Mouse (Mus musculus): Measurements from ENCODE around the gene Gm10318. TPM values are rescaled to one million over a fixed set of nuclear protein-coding genes. Genes with fewer than 3 reads are reported as not detected.

Gene Gm10318
- not detected for total RNA-seq (2022)

- no peak for DNase-seq (ENCODE audit: low spot score in 2 of 2)
These were observed at the start of gene Gm10318 for GRCm38 (mm10) chr10:77852559-77852958. Gm10318 (plus strand) TSS chr10:77852859.

- DNase-seq (ENCODE audit: low spot score in 2 of 2), result no peak
These were observed 48.6 kb upstream of the Gm10318 start for GRCm38 (mm10) chr10:77804095-77804494.

- DNase-seq (ENCODE audit: low spot score in 2 of 2), result no peak
These were observed 40.9 kb upstream of the Gm10318 start, which contains the start of gene Gm9507 for GRCm38 (mm10) chr10:77811743-77812142. Gm9507 (minus strand) TSS chr10:77811843.

- DNase-seq (ENCODE audit: low spot score in 2 of 2), result no peak
These were observed 38.3 kb upstream of the Gm10318 start, which contains the start of gene Gm2696 for GRCm38 (mm10) chr10:77814382-77814781. Gm2696 (plus strand) TSS chr10:77814682.

GRCm38 (mm10) chr10:77815514-77815913 is 37.1 kb upstream of the Gm10318 start:
- no peak for DNase-seq (ENCODE audit: low spot score in 2 of 2)

- no peak for DNase-seq (ENCODE audit: low spot score in 2 of 2)
These were observed 34.1 kb upstream of the Gm10318 start for GRCm38 (mm10) chr10:77818523-77818922.

- no peak for DNase-seq (ENCODE audit: low spot score in 2 of 2)
These were observed 33.5 kb upstream of the Gm10318 start for GRCm38 (mm10) chr10:77819203-77819602.

GRCm38 (mm10) chr10:77826951-77827350 is 25.7 kb upstream of the Gm10318 start, which contains the start of gene Krtap10-4:
Krtap10-4 (minus strand) TSS chr10:77827095.
- DNase-seq (ENCODE audit: low spot score in 2 of 2), result no peak

- no peak for DNase-seq (ENCODE audit: low spot score in 2 of 2)
These were observed 17.0 kb upstream of the Gm10318 start, which contains the start of gene Krtap10-10 for GRCm38 (mm10) chr10:77835647-77836046. Krtap10-10 (plus strand) TSS chr10:77835947.

- no peak for DNase-seq (ENCODE audit: low spot score in 2 of 2)
These were observed 13.7 kb upstream of the Gm10318 start for GRCm38 (mm10) chr10:77839006-77839405.

- DNase-seq (ENCODE audit: low spot score in 2 of 2), result no peak
These were observed 6.2 kb upstream of the Gm10318 start, which contains the start of gene Gm36176 for GRCm38 (mm10) chr10:77846503-77846902. Gm36176 (plus strand) TSS chr10:77846803.

GRCm38 (mm10) chr10:77846961-77847360 is 5.7 kb upstream of the Gm10318 start:
- no peak for DNase-seq (ENCODE audit: low spot score in 2 of 2)

GRCm38 (mm10) chr10:77847538-77847937 is 5.1 kb upstream of the Gm10318 start:
- no peak for DNase-seq (ENCODE audit: low spot score in 2 of 2)

- DNase-seq (ENCODE audit: low spot score in 2 of 2), result no peak
These were observed 9.0 kb downstream of the Gm10318 start, which contains the start of gene Gm3285 for GRCm38 (mm10) chr10:77861675-77862074. Gm3285 (plus strand) TSS chr10:77861975.

GRCm38 (mm10) chr10:77864067-77864761 is 11.6 kb downstream of the Gm10318 start:
- DNase-seq (ENCODE audit: low spot score in 2 of 2), result no peak

- no peak for DNase-seq (ENCODE audit: low spot score in 2 of 2)
These were observed 12.1 kb downstream of the Gm10318 start for GRCm38 (mm10) chr10:77864762-77865143.

GRCm38 (mm10) chr10:77867546-77867945 is 14.9 kb downstream of the Gm10318 start:
- DNase-seq (ENCODE audit: low spot score in 2 of 2), result no peak

- no peak for DNase-seq (ENCODE audit: low spot score in 2 of 2)
These were observed 17.0 kb downstream of the Gm10318 start for GRCm38 (mm10) chr10:77869651-77870050.

- DNase-seq (ENCODE audit: low spot score in 2 of 2), result no peak
These were observed 26.3 kb downstream of the Gm10318 start for GRCm38 (mm10) chr10:77878985-77879384.

GRCm38 (mm10) chr10:77880305-77880704 is 27.6 kb downstream of the Gm10318 start:
- no peak for DNase-seq (ENCODE audit: low spot score in 2 of 2)

- no peak for DNase-seq (ENCODE audit: low spot score in 2 of 2)
These were observed 29.9 kb downstream of the Gm10318 start for GRCm38 (mm10) chr10:77882553-77882952.

- no peak for DNase-seq (ENCODE audit: low spot score in 2 of 2)
These were observed 33.5 kb downstream of the Gm10318 start for GRCm38 (mm10) chr10:77886007-77886747.
